Mouse (Mus musculus) heart, postnatal 36 days (tissue): ENCODE results near the gene Acap2. TPM values are rescaled to one million over a fixed set of nuclear protein-coding genes. Genes with fewer than 3 reads are reported as not detected.

ENCODE experiments used
- DNase-seq, 2 experiments: peaks; one replicate each; pipeline ENCODE4 v3.0.0; 2021 to 2022
- intact Hi-C: fragments of 180-260 bp; cut with DNase I; formaldehyde crosslinking; loops from one replicate; pipeline ENCODE4 v1.15.1; 2025
- total RNA-seq, 2 experiments: library from RNA; stranded (reverse); gene quantifications; 2 replicates each; pipeline ENCODE4 v1.2.3; 2021

The Acap2 gene
- total RNA-seq: 10 to 100 TPM; 21.3 to 22.6 TPM

DNA sequence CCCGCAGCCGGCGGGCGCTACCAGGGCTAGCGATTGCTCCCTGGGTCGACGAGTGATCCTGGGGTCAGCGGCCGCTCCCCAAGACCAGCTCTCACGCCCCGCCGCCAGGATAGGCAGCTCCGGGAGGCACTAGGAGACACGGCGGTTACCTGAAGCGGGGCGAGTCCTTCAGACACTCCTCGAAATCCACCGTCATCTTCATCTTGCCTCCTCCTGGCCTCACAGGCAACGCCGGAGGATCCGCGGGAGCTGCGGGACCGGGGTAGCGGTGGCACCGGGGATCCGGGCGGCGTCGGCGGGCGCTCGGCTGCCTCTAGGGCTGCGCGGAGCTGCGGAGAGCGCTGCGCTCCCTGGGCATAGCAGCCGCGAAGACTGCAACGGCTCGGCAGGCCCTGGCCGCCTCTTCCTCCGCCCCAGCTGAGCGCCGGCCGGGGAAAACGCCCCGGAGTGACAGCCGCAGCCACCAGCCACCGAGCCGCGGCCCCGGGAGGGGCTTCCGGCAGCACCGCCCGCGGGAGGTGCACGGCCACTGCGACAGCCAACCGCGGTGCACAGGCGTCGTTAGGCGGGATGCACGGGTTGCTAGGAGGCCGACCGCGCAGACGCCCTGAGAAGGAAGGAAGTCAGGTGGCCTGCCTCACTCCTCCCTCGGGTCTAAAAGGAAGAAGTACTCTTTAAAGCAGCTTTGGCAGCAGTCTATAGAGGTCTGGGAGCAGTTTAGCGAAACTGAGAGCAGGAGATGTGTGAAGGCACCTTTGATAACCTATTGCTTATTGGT lies at the start of gene Acap2:
Acap2 (minus strand) TSS at position 456 of the 778 bp plus-strand sequence.
- intact Hi-C loops: loop anchor here (2.0 to 5.0 kb wide), 2 partner anchors 32 to 71 kb away; no protein-coding TSS in a partner anchor
- peak; percentile 96 to 97 for DNase-seq

DNA sequence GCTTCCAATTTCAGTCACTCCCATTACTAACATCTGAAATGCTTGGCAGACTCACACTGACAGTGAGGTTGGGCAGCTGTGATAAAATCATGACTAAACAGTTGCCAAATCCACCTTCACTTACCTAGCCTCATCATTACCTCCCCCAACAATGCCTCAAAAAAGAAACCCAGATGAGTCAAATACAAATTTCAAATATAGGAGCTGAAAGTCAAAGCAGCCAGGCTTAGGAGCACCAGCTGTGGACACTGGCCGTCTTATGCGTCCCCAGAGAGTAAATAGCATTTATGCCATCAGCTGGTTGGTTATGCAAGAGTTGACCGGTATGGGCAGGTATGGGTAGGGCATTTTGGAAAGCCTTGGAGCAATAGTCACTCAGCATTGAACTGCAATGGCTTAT lies 48.4 kb upstream of the Acap2 start:
- intact Hi-C loops: no loop called here
- DNase-seq: no peak

DNA sequence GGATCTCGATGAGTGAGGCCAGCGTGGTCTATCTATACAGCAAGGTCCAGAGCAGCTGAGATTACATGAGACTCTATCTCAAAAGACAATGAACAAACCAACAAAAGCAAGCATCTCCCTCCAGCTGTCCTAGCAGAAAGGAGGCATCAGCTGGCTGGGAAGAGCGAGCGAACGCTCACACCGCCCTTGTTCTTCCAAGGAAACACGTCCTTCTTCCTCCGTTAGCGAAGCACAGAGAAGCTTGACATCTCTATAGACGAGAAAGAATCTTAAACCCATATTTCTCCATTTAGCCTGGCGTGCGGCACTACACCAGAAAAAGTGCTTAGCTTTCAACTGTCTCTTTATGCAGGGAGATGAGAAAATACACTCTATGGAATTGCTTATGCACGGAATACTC lies 47.7 kb upstream of the Acap2 start:
- intact Hi-C loops: no loop called here

DNA sequence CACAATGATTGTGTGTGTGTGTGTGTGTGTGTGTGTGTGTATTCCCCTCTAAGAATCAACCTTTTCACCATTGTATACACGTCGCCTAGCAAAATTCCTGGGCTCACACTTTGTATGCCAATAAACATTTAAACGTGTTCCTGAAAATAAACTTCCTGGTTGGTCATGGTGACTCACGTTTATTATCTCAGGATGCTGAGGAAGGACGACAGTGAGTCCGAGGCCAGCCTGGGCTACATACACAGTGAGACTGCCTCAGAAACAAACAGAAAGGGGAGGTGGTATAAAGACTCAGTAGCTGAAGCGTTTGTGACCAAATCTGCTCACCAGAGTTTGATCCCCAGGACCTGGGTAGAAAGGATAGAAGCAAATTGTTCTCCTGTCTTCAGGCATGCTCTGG lies 46.4 kb upstream of the Acap2 start:
- intact Hi-C loops: no loop called here

More for the DNA sequence above, 47.7 kb upstream of the Acap2 start:
- DNase-seq: no peak

DNA sequence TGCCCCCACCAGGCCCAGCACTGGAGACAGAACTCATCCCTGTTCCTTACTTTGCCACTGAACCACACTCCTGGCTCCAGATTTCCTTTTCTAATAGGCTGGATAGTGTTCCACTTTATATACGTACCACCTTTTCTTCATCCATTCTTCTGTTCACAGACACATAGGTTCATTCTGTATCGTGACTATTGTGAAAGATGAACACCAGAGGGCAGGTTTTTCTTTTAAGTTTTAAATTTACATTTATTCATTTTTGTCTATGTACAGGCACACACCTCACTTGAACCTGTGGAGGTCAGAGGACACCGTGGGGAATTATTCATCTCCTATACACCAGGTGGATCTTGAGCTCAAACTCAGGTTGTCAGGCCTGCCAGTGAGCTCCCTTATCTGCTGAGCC lies 43.0 kb upstream of the Acap2 start:
- DNase-seq: no peak
- intact Hi-C loops: loop anchor here (2.0 kb wide), 2 partner anchors 103 to 111 kb away; no protein-coding TSS in a partner anchor

More for the DNA sequence above, 46.4 kb upstream of the Acap2 start:
- no peak for DNase-seq

DNA sequence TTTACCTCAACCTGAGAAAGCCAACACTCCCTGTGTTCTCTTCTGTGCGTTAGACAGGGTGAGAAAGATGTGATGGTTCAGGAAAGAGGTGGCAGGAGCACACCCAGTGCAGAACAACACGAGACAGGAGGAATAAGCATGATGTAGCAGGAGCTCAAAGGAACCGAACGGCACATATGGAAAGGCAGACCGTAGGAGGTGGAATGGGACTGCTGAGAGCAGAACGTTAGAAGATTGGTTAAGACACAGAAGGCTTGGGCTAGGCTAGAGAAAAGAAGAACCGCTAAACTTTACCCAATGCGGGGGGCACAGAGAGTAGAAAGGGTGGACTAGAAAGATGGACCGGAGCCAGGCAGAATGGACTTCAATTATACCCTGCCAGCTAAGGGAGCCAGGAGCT lies 40.4 kb upstream of the Acap2 start:
- intact Hi-C loops: no loop called here
- DNase-seq: no peak

DNA sequence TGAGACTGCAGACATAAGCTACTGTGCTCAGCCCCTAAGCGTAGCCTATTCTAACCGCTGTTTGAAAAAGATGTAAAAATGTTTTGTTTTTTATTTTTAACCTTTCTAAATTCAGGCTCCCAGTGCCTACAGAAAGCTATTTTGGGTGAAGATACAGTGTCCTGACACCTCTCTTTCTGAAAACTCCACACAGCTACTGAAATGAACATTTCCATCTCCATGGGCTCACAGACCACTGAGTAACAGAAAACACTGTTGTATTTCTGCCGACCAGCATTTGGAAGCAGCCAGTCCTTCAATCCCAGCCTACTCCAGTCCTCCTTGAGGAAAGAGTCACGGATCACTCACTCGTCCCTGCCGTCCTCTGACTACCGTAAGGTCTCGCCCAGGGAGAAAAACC lies 39.5 kb upstream of the Acap2 start:
- intact Hi-C loops: no loop called here
- no peak for DNase-seq

DNA sequence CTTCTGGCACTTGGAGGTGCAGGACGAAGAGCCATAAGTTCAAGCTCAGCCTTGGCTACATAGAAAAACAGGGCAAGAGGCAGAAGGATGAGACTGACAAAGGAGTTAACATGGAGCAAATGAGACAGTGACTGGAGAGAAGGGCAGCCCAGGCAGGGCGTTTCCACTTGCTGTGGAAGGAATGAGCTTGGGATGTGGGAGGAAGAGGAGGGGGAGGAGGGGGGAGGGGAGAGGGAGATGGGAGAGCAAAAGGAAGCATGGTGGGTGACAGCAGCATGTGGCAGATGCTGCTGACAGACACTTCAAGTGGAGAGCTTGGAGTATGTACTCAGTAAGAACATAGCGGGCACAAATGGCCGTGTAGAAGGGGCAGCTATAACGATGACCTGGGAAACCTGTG lies 37.2 kb upstream of the Acap2 start:
- no peak for DNase-seq
- intact Hi-C loops: no loop called here

DNA sequence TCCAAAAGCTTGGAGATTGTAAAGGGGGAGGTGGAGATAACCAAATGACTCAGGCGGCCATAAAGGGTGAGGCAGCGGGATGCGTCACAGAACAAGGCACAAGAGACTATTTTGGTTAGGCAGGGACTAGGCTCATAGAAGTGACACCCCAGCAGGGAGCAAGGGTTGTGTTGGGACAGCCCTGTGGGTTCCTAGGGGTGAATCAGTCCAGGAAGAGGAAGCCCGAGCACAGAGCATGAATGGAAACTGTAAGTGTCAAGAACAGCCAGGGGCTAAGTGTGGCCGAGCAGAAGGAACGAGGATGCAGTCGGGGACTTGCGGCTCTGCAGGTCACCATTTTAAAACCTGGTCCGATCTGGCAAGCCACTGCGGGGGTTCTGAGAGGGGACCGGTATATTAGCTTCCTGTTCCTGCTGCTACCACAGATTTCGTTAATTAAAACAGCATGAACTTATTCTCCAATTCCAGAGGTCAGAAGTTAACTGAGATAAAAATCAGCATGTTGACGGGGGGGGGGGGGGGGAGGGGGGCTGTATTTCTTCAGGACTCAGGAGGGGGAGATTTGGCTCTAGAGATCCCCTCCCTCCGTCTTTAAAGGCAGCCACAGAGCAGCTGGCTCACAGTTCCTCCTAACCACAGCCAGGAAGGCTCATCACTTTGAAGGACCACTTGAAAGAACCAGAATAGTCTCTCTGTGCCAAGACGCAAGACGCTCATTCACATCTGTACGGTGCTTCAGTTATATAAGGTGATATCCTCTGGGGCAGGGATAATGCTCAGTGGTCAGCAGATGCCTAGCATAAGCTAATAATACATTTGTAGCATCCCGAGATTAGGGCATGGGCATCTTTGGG lies 34.6 kb upstream of the Acap2 start:
- intact Hi-C loops: no loop called here
- no peak for DNase-seq

DNA sequence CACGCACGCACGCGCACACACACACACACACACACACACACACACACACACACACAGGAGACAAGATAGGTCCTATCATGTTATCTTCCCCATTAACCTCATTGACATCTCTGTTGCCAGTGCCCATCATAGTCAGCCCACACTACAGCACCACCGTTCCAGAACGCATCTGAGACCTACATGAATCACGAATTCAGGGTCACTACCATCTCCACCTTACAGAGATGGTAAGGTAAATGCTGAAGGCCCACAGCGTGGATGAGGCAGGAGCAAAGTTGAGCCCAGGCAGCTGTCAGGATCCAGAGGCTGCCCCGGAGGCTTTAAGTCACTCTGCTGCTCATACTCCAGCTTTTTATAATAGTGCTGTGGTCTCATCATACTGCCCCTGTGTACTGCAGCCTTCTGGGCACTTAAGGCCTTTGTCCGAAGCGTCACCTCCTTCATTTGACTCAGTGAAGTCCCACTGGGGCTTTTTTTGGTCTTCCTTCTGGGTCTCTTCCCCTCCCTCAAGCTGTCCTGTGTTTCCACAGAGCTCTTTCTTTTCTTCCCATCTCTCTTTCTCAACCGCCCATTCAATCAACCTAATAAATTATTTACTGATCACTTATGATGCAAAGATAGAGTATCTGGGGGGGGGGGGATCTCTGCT lies 33.9 kb upstream of the Acap2 start:
- intact Hi-C loops: no loop called here

DNA sequence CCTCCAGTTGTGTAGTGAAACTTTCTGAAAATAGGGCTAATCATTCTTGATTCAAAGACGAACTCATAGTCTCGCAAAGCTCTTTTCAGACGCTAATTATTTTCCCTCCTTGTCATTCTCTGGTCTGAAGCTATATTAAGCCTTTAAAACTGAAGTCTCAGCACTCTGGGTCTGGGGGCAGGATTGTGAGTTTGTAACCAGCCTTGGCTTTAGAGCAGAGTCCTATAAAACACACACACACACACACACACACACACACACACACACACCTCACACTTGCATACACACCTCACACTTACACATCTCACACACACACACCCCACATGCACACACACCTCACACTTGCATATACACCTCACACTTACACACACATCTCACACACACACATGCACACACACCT lies 33.3 kb upstream of the Acap2 start:
- DNase-seq: no peak
- intact Hi-C loops: no loop called here

More for the DNA sequence above, 33.9 kb upstream of the Acap2 start:
- no peak for DNase-seq

DNA sequence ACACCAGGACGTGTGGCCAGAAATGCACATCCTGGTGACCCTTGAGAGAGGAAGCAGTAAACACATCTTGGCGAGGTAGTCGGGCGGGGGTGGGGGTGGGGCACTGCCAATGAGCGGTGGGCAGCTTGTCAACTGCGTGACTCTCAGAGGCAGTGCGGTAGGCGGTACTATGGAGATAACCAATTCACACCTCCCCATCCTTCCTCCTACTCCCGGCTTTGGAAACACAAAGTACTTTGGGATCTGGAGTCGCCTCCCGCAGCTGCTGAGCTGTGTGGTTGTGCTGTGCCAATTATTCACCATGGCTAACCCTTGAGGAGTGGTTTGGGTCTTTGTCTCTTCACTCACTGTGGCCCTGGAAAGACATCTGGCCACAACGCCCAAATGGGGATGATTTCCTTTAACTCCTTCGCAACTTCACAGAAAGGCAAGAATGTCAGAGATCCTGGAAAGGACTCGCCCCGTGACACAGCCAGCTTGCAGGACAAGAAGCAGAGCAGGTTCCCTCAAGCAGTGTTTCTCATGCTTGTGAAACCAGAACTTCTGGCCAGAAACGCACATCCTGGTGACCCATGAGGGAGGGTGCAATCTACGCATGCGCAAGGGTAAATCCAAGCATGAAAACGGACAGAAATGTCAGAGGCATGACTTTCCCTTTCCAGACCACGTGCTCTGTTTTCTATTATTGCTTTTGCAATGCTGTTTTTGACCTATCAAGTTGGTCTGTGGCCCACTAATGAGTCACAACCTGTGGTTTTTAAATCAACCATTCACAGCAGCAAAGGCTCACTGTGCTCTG lies 32.7 kb upstream of the Acap2 start:
- intact Hi-C loops: loop anchor here (2.0 kb wide), 1 partner anchor 33 kb away; the partner anchor contains the start of gene Acap2
- DNase-seq: peak; percentile 77 to 84

DNA sequence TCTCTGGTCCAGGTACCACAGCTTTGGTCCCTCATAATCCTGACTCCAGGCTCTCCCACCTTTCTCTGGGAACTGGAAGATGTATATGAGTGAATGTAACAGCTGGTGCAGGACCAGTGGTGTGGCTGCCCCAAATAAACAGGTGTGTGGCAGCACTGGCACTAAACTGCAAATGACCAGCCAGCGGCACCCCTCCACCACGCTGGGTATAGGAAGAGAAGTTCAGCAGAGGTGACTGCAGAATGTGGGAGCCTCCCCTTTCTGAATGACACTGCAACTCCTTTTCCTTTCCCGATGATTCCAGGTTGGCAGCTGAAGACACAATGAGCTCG lies 32.1 kb upstream of the Acap2 start:
- peak in 1 of 2 experiments; percentile 37 for DNase-seq
- intact Hi-C loops: loop anchor here (2.0 kb wide), 1 partner anchor 32 kb away; the partner anchor contains the start of gene Acap2

DNA sequence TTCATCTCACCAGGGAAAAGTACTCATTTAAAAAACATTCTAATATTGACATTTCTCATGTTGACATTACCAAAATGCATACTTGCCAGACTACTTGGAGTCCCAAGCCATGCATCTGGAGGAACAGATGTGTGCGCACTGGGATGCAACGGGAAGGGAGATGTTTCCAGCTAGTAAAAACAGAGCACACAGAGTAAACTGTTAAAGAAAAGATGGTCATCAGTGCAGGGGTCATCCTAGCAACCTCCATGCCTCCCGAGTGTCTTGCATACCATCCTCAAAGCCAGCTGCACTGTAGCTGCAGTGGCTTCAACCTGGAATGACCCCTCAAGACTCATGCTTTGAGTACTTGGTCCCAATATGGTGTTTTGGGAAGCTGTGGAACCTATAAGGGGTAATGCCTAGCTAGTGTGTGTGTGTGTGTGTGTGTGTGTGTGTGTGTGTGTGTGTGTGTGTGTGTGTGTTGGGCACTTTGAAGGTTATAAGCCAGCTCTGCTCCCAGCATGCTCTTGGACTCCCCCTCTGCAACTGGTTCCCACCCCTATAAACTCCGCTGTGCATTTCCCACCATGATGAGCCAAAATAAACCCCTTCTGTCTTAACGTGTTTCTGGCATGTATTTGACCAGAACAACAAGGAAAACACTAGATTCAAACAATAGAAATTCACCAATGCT lies 31.6 kb upstream of the Acap2 start:
- DNase-seq: no peak
- intact Hi-C loops: loop anchor here (2.0 kb wide), 1 partner anchor 32 kb away; the partner anchor contains the start of gene Acap2

DNA sequence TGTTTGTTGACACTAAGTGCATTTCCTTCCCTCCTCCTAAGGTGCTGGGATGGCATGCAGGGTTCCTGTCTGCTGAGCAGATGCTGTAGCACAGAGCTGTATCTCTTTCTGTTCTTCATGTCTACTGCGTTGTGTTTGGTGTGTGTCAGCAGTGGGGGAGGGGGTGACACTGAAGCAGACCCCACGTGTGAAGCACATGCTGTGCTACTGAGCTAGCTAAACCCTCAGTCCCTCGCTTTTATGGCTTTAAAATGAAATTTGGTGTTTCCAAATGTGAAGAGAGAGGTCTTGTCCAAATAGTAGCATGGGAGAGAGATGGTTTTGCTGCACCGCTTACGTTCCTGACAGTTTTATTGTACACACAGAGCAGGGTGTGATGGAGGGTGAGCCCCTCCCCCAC lies 30.5 kb upstream of the Acap2 start:
- intact Hi-C loops: no loop called here
- no peak for DNase-seq

DNA sequence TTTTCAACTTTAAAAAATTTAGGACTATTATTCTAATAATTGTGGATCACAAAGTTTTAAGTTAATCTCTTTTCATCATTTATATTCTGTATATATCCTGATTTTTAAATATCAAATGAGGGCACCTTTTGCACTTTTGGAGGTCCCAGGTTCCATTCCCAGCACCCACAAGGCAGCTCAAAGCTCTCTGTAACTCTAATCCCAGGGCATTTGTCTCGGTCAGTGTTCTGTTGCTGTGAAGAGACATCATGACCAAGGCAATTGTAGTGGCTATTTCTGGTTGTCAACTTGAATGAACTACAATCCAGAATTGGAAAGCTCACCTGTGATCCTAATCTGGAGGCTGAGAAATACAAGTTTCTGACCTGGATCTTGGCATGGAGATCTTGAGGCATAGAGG lies 26.7 kb upstream of the Acap2 start:
- intact Hi-C loops: no loop called here
- DNase-seq: no peak

DNA sequence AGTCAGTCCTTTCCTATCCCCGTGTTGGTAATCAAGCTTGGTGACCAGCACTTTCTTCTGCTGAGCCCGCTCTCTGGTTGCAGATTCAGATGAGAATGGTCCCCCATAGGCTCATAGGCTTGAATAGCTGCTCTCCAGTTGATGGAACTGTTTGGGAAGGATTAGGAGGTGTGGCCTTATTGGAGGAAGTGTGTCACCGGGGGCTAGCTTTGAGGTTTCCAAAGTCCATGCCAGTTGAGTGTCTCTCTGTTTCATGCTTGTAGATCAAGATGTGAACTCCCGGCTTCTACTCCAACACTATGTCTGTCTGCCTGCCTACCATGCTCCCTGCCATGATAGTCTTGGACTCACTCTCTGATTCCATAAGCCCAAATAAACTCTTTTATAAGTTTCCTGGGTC lies 14.2 kb upstream of the Acap2 start:
- DNase-seq: no peak
- intact Hi-C loops: no loop called here

DNA sequence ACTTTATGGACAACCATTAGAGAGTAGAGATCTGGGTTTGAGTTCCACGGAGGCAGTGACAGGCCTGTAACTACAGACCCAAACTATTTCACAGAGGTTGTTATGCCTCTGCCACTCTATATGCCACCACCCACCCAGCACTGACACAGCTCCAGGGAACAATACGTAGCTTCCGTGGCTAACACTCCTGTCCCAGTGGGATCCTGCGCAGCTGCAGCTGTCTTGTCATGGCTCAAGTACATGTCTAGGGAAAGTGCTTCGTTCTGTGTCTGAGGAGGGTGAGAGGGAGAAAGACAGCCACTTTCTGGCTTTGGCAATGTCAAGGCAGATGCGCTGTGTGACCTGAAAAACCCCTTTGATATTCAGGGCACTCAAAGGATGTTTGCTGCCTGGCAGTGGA lies 12.4 kb upstream of the Acap2 start:
- intact Hi-C loops: no loop called here
- DNase-seq: no peak

DNA sequence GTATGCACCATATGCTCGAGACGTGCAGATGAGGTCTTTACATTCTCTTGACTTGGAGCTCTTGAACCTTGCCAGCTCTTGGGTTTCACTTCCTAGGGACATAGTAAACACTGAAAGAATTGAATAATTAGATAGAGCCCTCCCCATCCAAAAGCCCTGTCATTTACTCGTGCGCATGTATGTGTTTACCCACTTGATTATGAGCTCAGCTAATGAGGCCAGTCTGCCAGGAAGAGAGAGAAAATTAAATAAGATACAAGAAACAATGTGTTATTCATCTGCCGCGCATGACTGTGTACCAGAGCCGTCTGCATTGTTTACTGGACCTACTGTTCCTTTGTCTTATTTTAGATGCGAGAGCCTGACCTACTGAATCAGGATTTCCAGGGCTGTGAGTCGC lies 10.5 kb upstream of the Acap2 start:
- intact Hi-C loops: no loop called here

DNA sequence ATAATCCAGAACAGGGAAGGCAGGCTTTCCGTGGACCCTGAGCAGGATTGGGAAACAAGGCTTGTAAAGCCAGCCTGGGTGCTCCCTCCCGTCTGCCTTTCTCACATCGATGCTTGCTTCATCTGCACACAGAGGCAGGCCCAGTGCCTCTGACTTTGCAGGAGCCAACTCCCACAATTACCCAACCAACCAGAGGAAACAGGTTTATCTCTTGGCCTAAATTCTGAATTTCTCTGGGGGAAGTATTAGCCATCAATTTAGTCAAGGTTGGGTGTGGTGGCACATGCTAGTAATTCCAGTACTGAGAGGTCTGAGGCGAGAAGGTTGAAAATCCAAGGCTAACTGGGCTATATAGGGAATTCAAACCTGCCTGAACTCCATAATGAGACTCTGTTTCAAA lies 9.4 kb upstream of the Acap2 start:
- DNase-seq: peak; percentile 35 to 46
- intact Hi-C loops: no loop called here

More for the DNA sequence above, 10.5 kb upstream of the Acap2 start:
- no peak for DNase-seq
